Mouse (Mus musculus) embryonic facial prominence, embryonic 12.5 days (tissue): Measurements from ENCODE around the gene Sirt1. TPM values are rescaled to one million over a fixed set of nuclear protein-coding genes. Genes with fewer than 3 reads are reported as not detected.
A peak's percentile ranks its signal among the peaks of the same experiment; 100 is the strongest.
"Not testable (repeated sequence)": the region's sequence is repeated elsewhere in the genome, so short reads cannot be mapped to it uniquely, and the experiment has no call there.

Experiments
- ATAC-seq: fragments of 200-750 bp; cut with Nextera tagmentation; 2 replicates; pipeline ENCODE4 v1.8.0; 2017; ENCODE audit not compliant: insufficient number of reproducible peaks, insufficient read depth, low FRiP score, low TSS enrichment
- H3K27ac ChIP-seq: fragments of 300-500 bp; sonication (generic); 2 replicates; pipeline ENCODE4 v1.5.1; 2016; ENCODE audit warnings: mild to moderate bottlenecking
- H3K27me3 ChIP-seq: fragments of 300-500 bp; sonication (generic); 2 replicates; pipeline ENCODE4 v1.6.1; 2016; ENCODE audit warnings: mild to moderate bottlenecking, moderate library complexity
- H3K36me3 ChIP-seq: fragments of 300-500 bp; sonication (generic); 2 replicates; pipeline ENCODE4 v1.6.1; 2016; ENCODE audit warnings: mild to moderate bottlenecking
- H3K4me1 ChIP-seq: fragments of 300-500 bp; sonication (generic); 2 replicates; pipeline ENCODE4 v1.6.1; 2016
- H3K4me2 ChIP-seq: fragments of 300-500 bp; sonication (generic); replicated peaks from 2 replicates; pipeline ENCODE4 v1.6.1; 2016; ENCODE audit warnings: mild to moderate bottlenecking, moderate library complexity
- H3K4me3 ChIP-seq: fragments of 300-500 bp; sonication (generic); 2 replicates; pipeline ENCODE4 v1.5.1; 2016; ENCODE audit warnings: mild to moderate bottlenecking
- H3K9ac ChIP-seq: fragments of 300-500 bp; sonication (generic); 2 replicates; pipeline ENCODE4 v1.6.1; 2016; ENCODE audit warnings: mild to moderate bottlenecking, moderate library complexity
- H3K9me3 ChIP-seq: fragments of 300-500 bp; sonication (generic); 2 replicates; pipeline ENCODE4 v1.6.1; 2016; ENCODE audit warnings: mild to moderate bottlenecking, moderate library complexity
- WGBS: fragments of 180-500 bp; shearing (Covaris S2); methylation state at CpG from one replicate; pipeline ENCODE4 v1.1.7; 2016; 5-methylcytosine and 5-hydroxymethylcytosine counted together
- polyA plus RNA-seq: library from polyadenylated mRNA; unstranded; fragments of >200 nt; fragmentation: Nextera tagmentation; extraction: Ambion mirVana; gene quantifications from 2 replicates; pipeline ENCODE4 v1.2.1, GENCODE M21; 2016

Sirt1 gene
- polyA plus RNA-seq, 1 experiment from 2014 or later: 7.3 TPM

GRCm38 (mm10) chr10:63417061-63417460, 35.6 kb upstream of the Sirt1 start:
- H3K9ac ChIP-seq: no peak overlapping the region
- 45% methylated on average over 5 of the region's 5 CpGs for WGBS

GRCm38 (mm10) chr10:63415850-63416249, 34.3 kb upstream of the Sirt1 start:
- H3K4me1 ChIP-seq: no peaks in the 10 kb centered on the region
- 58% methylated on average over 7 of the region's 7 CpGs for whole genome bisulfite sequencing
- ATAC-seq: no peak
- no peaks in the 10 kb centered on the region for H3K9me3 ChIP-seq
- no peak overlapping the region for H3K27ac ChIP-seq
- no peak overlapping the region for H3K4me3 ChIP-seq
- no peak overlapping the region for H3K9ac ChIP-seq
- H3K27me3 ChIP-seq: no peaks in the 10 kb centered on the region
- H3K36me3 ChIP-seq: no peaks in the 10 kb centered on the region
- H3K4me2 ChIP-seq: no peak overlapping the region

More at GRCm38 (mm10) chr10:63417061-63417460, 35.6 kb upstream of the Sirt1 start:
- ATAC-seq: no peak
- Histone ChIP-seq H3K4me3 (no peak overlapping the region), H3K27me3 (no peaks in the 10 kb centered on the region), H3K36me3 (no peaks in the 10 kb centered on the region), H3K4me2 (no peak overlapping the region), H3K27ac (no peak overlapping the region), H3K9me3 (no peaks in the 10 kb centered on the region), H3K4me1 (no peaks in the 10 kb centered on the region)

GRCm38 (mm10) chr10:63415287-63415686, 33.8 kb upstream of the Sirt1 start:
- WGBS: 74% methylated on average over 7 of the region's 7 CpGs
- no peak for ATAC-seq

DNA sequence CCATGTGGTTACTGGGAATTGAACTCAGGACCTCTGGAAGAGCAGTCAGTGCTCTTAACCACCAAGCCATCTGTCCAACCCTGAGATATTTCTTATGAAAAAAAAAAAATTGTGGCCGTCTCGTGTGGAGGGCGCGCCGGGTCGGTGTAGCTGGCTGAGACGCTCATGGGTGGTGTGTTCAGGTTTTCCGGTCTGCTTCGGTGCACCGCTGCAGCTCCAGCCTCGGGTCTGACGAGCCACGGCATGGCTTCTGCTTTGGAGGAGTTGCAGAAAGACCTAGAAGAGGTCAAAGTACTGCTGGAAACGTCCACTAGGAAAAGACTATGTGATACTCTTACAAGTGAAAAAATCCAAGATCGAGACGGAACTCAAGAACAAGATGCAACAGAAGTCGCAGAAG, 31.3 kb upstream of the Sirt1 start:
- Histone ChIP-seq H3K9me3 (no peaks in the 10 kb centered on the region), H3K4me1 (peaks cover 3% of the 10 kb centered on the region; the same call in 1 of the 2 replicates), H3K9ac (no peak overlapping the region), H3K36me3 (no peaks in the 10 kb centered on the region), H3K27me3 (no peaks in the 10 kb centered on the region), H3K27ac (no peak overlapping the region), H3K4me2 (no peak overlapping the region), H3K4me3 (no peak overlapping the region)
- no peak for ATAC-seq
- WGBS: 84% methylated on average over 17 of the region's 17 CpGs

More at GRCm38 (mm10) chr10:63415287-63415686, 33.8 kb upstream of the Sirt1 start:
- H3K4me2 ChIP-seq: no peak overlapping the region
- no peak overlapping the region for H3K4me3 ChIP-seq
- H3K9ac ChIP-seq: no peak overlapping the region
- H3K9me3 ChIP-seq: no peaks in the 10 kb centered on the region
- H3K4me1 ChIP-seq: peaks cover under 1% of the 10 kb centered on the region; the same call in 1 of the 2 replicates
- no peaks in the 10 kb centered on the region for H3K27me3 ChIP-seq
- H3K36me3 ChIP-seq: no peaks in the 10 kb centered on the region
- H3K27ac ChIP-seq: no peak overlapping the region

GRCm38 (mm10) chr10:63411674-63412073, 30.2 kb upstream of the Sirt1 start:
- H3K9me3 ChIP-seq, H3K36me3 ChIP-seq, H3K27ac ChIP-seq, H3K4me1 ChIP-seq, H3K4me2 ChIP-seq, ATAC-seq, H3K27me3 ChIP-seq, H3K4me3 ChIP-seq, H3K9ac ChIP-seq: not testable (repeated sequence)
- 91% methylated on average over 6 of the region's 7 CpGs for WGBS

- Histone ChIP-seq H3K36me3 (no peaks in the 10 kb centered on the region), H3K9me3 (no peaks in the 10 kb centered on the region), H3K27ac (no peak overlapping the region), H3K4me3 (no peak overlapping the region), H3K4me2 (no peak overlapping the region), H3K27me3 (no peaks in the 10 kb centered on the region), H3K4me1 (peaks cover 3% of the 10 kb centered on the region; the same call in 1 of the 2 replicates), H3K9ac (no peak overlapping the region)
- ATAC-seq: no peak
- 61% methylated on average over 16 of the region's 16 CpGs for WGBS
These were observed 28.9 kb upstream of the Sirt1 start for GRCm38 (mm10) chr10:63410162-63410956.

GRCm38 (mm10) chr10:63403636-63404035, 22.1 kb upstream of the Sirt1 start:
- H3K4me3 ChIP-seq: no peak overlapping the region
- no peak for ATAC-seq
- no peak overlapping the region for H3K4me2 ChIP-seq
- H3K9me3 ChIP-seq: no peaks in the 10 kb centered on the region
- H3K27me3 ChIP-seq: no peaks in the 10 kb centered on the region
- H3K27ac ChIP-seq: no peak overlapping the region
- no peaks in the 10 kb centered on the region for H3K4me1 ChIP-seq
- no peaks in the 10 kb centered on the region for H3K36me3 ChIP-seq
- WGBS: 71% methylated on average over 2 of the region's 2 CpGs
- no peak overlapping the region for H3K9ac ChIP-seq

GRCm38 (mm10) chr10:63402731-63403504, 21.4 kb upstream of the Sirt1 start:
- H3K9ac ChIP-seq: no peak overlapping the region
- H3K27ac ChIP-seq: no peak overlapping the region
- H3K27me3 ChIP-seq: no peaks in the 10 kb centered on the region
- WGBS: 84% methylated on average over 5 of the region's 5 CpGs
- H3K4me1 ChIP-seq: no peaks in the 10 kb centered on the region
- H3K4me2 ChIP-seq: no peak overlapping the region
- no peaks in the 10 kb centered on the region for H3K9me3 ChIP-seq
- no peak overlapping the region for H3K4me3 ChIP-seq
- no peaks in the 10 kb centered on the region for H3K36me3 ChIP-seq
- ATAC-seq: no peak

DNA sequence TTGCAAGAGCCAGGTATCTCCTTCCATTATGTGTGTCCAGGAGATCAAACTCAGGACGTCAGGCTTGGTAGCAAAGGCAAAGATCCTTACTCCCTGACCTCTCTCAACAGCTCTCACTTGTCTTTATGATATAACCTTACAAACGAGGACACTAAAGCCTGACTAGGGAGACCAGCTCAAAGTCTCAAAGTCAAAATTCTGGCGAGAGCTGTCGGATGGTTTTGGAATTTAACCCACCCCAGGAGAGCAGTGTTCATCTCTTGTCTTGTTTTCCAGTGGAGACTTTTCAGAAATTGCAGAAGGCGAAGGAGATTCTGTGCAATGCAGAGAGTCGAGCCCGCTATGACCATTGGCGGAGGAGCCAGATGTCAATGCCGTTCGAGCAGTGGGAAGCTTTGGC, 15.5 kb upstream of the Sirt1 start:
- no peak overlapping the region for H3K27ac ChIP-seq
- no peak for ATAC-seq
- H3K36me3 ChIP-seq: no peaks in the 10 kb centered on the region
- H3K9ac ChIP-seq: no peak overlapping the region
- WGBS: 87% methylated on average over 10 of the region's 10 CpGs
- no peaks in the 10 kb centered on the region for H3K9me3 ChIP-seq
- no peaks in the 10 kb centered on the region for H3K4me1 ChIP-seq
- no peak overlapping the region for H3K4me2 ChIP-seq
- H3K4me3 ChIP-seq: no peak overlapping the region
- H3K27me3 ChIP-seq: no peaks in the 10 kb centered on the region

DNA sequence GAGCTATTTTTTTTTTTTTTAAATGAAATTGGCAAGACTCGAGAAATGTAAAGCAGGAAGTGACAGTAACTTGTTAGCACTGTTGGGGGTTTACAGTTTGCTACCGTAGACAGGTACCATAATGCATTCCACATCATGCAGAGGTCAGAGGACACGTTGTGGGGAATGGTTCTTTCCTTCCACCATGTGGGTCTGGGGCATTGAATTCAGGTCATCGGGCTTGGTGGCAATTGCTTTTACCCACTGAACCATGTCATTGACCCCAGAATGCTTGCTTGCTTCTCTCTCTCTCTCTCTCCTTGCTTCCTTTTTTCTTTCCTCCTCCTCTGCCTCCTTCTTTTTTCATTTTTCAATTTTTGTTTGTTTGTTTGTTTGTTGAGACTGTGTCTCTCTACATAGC, 7.4 kb upstream of the Sirt1 start:
- H3K4me1 ChIP-seq: no peaks in the 10 kb centered on the region
- no peaks in the 10 kb centered on the region for H3K27me3 ChIP-seq
- H3K9me3 ChIP-seq: no peaks in the 10 kb centered on the region
- no peak for ATAC-seq
- H3K27ac ChIP-seq: no peak overlapping the region
- H3K36me3 ChIP-seq: no peaks in the 10 kb centered on the region
- H3K4me2 ChIP-seq: no peak overlapping the region
- H3K4me3 ChIP-seq: no peak overlapping the region
- WGBS: 74% methylated on average over 4 of the region's 4 CpGs
- no peak overlapping the region for H3K9ac ChIP-seq

- H3K27ac ChIP-seq: no peak overlapping the region
- H3K9ac ChIP-seq: peak overlapping the region; percentile 57
- H3K36me3 ChIP-seq: no peaks in the 10 kb centered on the region
- H3K27me3 ChIP-seq: no peaks in the 10 kb centered on the region
- no peaks in the 10 kb centered on the region for H3K9me3 ChIP-seq
- peak overlapping the region; percentile 61 for H3K4me3 ChIP-seq
- H3K4me1 ChIP-seq: no peaks in the 10 kb centered on the region
- H3K4me2 ChIP-seq: peak overlapping the region; percentile 62
- 2% methylated on average over 10 of the region's 10 CpGs for WGBS
- no peak for ATAC-seq
These were observed 5.5 kb upstream of the Sirt1 start for GRCm38 (mm10) chr10:63386991-63387390.

DNA sequence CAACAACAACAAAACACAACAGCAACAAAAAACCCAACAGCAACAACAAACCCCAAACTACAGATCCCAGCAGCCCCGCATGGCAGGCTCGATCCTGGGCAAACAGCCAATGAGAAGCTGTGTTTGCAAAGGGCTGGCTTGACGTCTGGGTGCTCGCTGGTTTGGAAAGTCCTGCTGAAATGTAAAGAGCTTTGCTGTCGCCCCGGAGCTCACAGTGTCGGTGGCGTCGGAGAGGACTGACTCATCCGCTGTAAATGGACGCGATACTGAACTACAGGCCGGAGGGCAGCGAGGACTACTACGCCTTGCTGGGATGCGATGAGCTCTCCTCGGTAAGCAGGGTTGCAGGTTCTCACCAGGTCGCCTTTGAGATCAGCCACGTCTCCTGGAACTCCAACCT, 4.9 kb upstream of the Sirt1 start:
- no peaks in the 10 kb centered on the region for H3K9me3 ChIP-seq
- H3K4me1 ChIP-seq: no peaks in the 10 kb centered on the region
- peak overlapping the region; percentile 61 for H3K4me3 ChIP-seq
- H3K27me3 ChIP-seq: no peaks in the 10 kb centered on the region
- H3K27ac ChIP-seq: 0 out of 2 replicates have a peak overlapping the region, but pooled peaks have one; percentile 54
- H3K4me2 ChIP-seq: peak overlapping the region; percentile 62
- H3K9ac ChIP-seq: peak overlapping the region; percentile 57
- peak; percentile 37; the same call in 1 of the 2 replicates for ATAC-seq
- WGBS: 0% methylated on average over 19 of the region's 19 CpGs
- no peaks in the 10 kb centered on the region for H3K36me3 ChIP-seq
